Mouse (Mus musculus) embryonic facial prominence, embryonic 11.5 days (tissue): ENCODE measurements around the gene Clec4a1. TPM values are rescaled to one million over a fixed set of nuclear protein-coding genes. Genes with fewer than 3 reads are reported as not detected.

ENCODE experiments used
- ATAC-seq: fragments of 200-750 bp; cut with Nextera tagmentation; replicated peaks from 2 replicates; pipeline ENCODE4 v1.8.0; 2017; ENCODE audit warnings: low read depth; ENCODE audit not compliant: insufficient number of reproducible peaks, low FRiP score, low TSS enrichment
- DNase-seq: peaks from one replicate; pipeline ENCODE4 v3.0.0-alpha.2; 2015; ENCODE audit warnings: low spot score
- H3K27ac ChIP-seq: fragments of 300-500 bp; sonication (generic); replicated peaks from 2 replicates; pipeline ENCODE4 v1.5.1; 2014; ENCODE audit warnings: mild to moderate bottlenecking, low read depth, low read length, control low read depth
- H3K27me3 ChIP-seq: fragments of 300-500 bp; sonication (generic); 2 replicates; pipeline ENCODE4 v1.6.1; 2014; ENCODE audit warnings: mild to moderate bottlenecking, low read length, moderate library complexity, mixed read lengths; ENCODE audit not compliant: control insufficient read depth, insufficient read depth
- H3K36me3 ChIP-seq: fragments of 300-500 bp; sonication (generic); replicated peaks from 2 replicates; pipeline ENCODE4 v1.6.1; 2014; ENCODE audit warnings: low read depth, mild to moderate bottlenecking, low read length, moderate library complexity, mixed read lengths; ENCODE audit not compliant: control insufficient read depth, insufficient read depth
- H3K4me1 ChIP-seq: fragments of 300-500 bp; sonication (generic); 2 replicates; pipeline ENCODE4 v1.6.1; 2014; ENCODE audit warnings: low read length, mixed read lengths; ENCODE audit not compliant: control insufficient read depth, insufficient read depth
- H3K4me2 ChIP-seq: fragments of 300-500 bp; sonication (generic); 2 replicates; pipeline ENCODE4 v1.6.1; 2014; ENCODE audit warnings: low read depth, mild to moderate bottlenecking, control low read depth, low read length, moderate library complexity
- H3K4me3 ChIP-seq: fragments of 300-500 bp; sonication (generic); 2 replicates; pipeline ENCODE4 v1.5.1; 2014; ENCODE audit warnings: low read depth, low read length, control low read depth
- H3K9ac ChIP-seq: fragments of 300-500 bp; sonication (generic); replicated peaks from 2 replicates; pipeline ENCODE4 v1.6.1; 2014; ENCODE audit warnings: mild to moderate bottlenecking, control low read depth, low read length
- H3K9me3 ChIP-seq: fragments of 300-500 bp; sonication (generic); replicated peaks from 2 replicates; pipeline ENCODE4 v1.6.1; 2016; ENCODE audit warnings: mild to moderate bottlenecking, low read length, inconsistent platforms, mixed read lengths; ENCODE audit not compliant: control insufficient read depth
- WGBS: fragments of 180-500 bp; shearing (Covaris S2); extraction: QIAGEN DNeasy Blood & Tissue Kit; methylation state at CpG from one replicate; pipeline ENCODE4 v1.1.7; 2014; 5-methylcytosine and 5-hydroxymethylcytosine counted together
- polyA plus RNA-seq: library from polyadenylated mRNA; unstranded; fragments of >200 nt; fragmentation: Nextera tagmentation; extraction: Ambion mirVana; gene quantifications from 2 replicates; pipeline ENCODE4 v1.2.1, GENCODE M21; 2014

Gene Clec4a1
- polyA plus RNA-seq, 1 experiment from 2014 or later = 1.4 TPM

DNA sequence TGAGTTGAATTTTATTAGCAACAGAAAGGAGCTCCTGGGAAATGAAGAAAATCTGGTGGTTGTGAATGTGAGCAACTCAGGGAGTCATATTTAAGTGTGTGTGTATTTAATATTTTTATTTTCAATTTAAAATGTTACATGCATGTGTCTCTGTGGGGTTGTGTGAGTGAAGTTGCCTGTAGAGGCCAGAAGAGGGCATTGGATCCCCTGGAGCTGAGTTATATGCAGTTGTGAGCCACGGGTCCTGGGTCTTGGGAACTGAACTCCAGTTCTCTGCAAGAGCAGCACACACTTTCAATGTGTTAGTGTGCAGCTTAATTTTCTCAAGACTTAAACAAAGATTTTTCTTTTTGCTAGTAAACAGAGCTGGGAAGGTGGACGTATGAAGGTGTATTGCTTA lies 42.9 kb downstream of the Clec4a1 start:
- H3K4me2 ChIP-seq = no peak overlapping the region
- WGBS = 72% methylated on average over 2 of the region's 2 CpGs
- DNase-seq (no peak), ATAC-seq (no peak)
- H3K9ac ChIP-seq = no peak overlapping the region
- no peak overlapping the region for H3K27ac ChIP-seq
- no peaks in the 10 kb centered on the region for H3K27me3 ChIP-seq
- no peak overlapping the region for H3K4me3 ChIP-seq
- H3K4me1 ChIP-seq = no peaks in the 10 kb centered on the region
- H3K36me3 ChIP-seq = no peaks in the 10 kb centered on the region
- no peaks in the 10 kb centered on the region for H3K9me3 ChIP-seq

DNA sequence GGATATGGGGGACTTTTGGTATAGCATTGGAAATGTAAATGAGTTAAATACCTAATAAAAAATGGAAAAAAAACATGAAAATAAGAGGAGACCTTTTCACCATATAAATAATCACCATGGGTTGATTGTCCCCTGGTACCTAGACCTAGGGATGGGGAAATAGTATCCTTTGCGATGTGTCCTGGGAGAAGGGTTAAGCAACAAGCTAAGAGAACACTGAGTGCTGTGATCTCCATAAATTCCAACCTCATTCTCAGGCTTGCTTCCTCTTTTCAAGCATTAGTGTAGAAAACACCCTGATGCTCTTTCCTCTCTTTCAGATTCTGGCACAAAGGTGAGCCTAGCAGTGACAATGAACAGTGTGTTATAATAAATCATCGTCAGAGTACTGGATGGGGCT lies 47.4 kb downstream of the Clec4a1 start:
- DNase-seq (no peak), ATAC-seq (no peak)
- no peak overlapping the region for H3K4me3 ChIP-seq
- WGBS = 92% methylated on average over 2 of the region's 2 CpGs
- no peaks in the 10 kb centered on the region for H3K9me3 ChIP-seq
- H3K9ac ChIP-seq = no peak overlapping the region
- H3K4me1 ChIP-seq = no peaks in the 10 kb centered on the region
- H3K27me3 ChIP-seq = no peaks in the 10 kb centered on the region
- H3K36me3 ChIP-seq = no peaks in the 10 kb centered on the region
- no peak overlapping the region for H3K4me2 ChIP-seq
- no peak overlapping the region for H3K27ac ChIP-seq

Other genes starting within 250 kb of the Clec4a1 start
- 0.13 and 0.14 TPM in 2 replicates for gene Nanog, start 214.4 kb upstream of the Clec4a1 start, polyA plus RNA-seq
- gene Slc2a3, start 120.2 kb upstream of the Clec4a1 start, polyA plus RNA-seq = 32.7 and 35.1 TPM in 2 replicates
- gene Foxj2, start 101.9 kb upstream of the Clec4a1 start, polyA plus RNA-seq = 4.0 TPM in 2 replicates
- 1.9 and 2.3 TPM in 2 replicates for gene C3ar1, start 65.7 kb upstream of the Clec4a1 start, polyA plus RNA-seq
- gene Necap1, start 47.4 kb upstream of the Clec4a1 start, polyA plus RNA-seq = 67.0 and 67.6 TPM in 2 replicates
- 0.59 and 0.67 TPM in 2 replicates for gene Clec4a3, start 30.7 kb downstream of the Clec4a1 start, polyA plus RNA-seq
- not detected in 2 replicates for gene Clec4a4, start 68.5 kb downstream of the Clec4a1 start, polyA plus RNA-seq
- gene Clec4b1, start 128.1 kb downstream of the Clec4a1 start, polyA plus RNA-seq = not detected in 2 replicates
- 1.1 and 2.0 TPM in 2 replicates for gene Clec4a2, start 184.6 kb downstream of the Clec4a1 start, polyA plus RNA-seq